Mouse (Mus musculus) retina, postnatal 7 days (tissue): ENCODE measurements around the gene Sh2b2.

Experiments
- DNase-seq: peaks from one replicate; pipeline ENCODE4 v3.0.0-alpha.2; 2012; ENCODE audit warnings: low read depth, low spot score

Gene Sh2b2

GRCm38 (mm10) chr5:136182049-136182448 is 64.3 kb downstream of the Sh2b2 start:
- no peak for DNase-seq

- no peak for DNase-seq
Measured at GRCm38 (mm10) chr5:136181197-136181596, 65.2 kb downstream of the Sh2b2 start.

- no peak for DNase-seq
Measured at GRCm38 (mm10) chr5:136179594-136179993, 66.8 kb downstream of the Sh2b2 start.

GRCm38 (mm10) chr5:136173606-136174463 is 72.5 kb downstream of the Sh2b2 start:
- DNase-seq: no peak

- no peak for DNase-seq
Measured at GRCm38 (mm10) chr5:136172939-136173338, 73.4 kb downstream of the Sh2b2 start.

- no peak for DNase-seq
Measured at GRCm38 (mm10) chr5:136171363-136172341, 74.7 kb downstream of the Sh2b2 start.

- peak; percentile 49 for DNase-seq
Measured at GRCm38 (mm10) chr5:136170512-136171362, 75.6 kb downstream of the Sh2b2 start, which contains the start of gene Orai2. Gene Orai2 (minus strand): TSS chr5:136170713.

GRCm38 (mm10) chr5:136169626-136170511 is 76.5 kb downstream of the Sh2b2 start:
- peak; percentile 20 for DNase-seq
